Mouse (Mus musculus) liver, embryonic 14.5 days (tissue): Measurements from ENCODE around the gene Slbp.

Experiments used
- CTCF ChIP-seq: IDR thresholded peaks from 2 replicates; pipeline ENCODE4 v1.5.1; 2016; ENCODE audit warnings: antibody characterized with exemption, low read depth, control low read depth
- EP300 ChIP-seq: IDR thresholded peaks from 2 replicates; pipeline ENCODE4 v1.6.1; 2016; ENCODE audit warnings: antibody characterized with exemption, low read depth

DNA sequence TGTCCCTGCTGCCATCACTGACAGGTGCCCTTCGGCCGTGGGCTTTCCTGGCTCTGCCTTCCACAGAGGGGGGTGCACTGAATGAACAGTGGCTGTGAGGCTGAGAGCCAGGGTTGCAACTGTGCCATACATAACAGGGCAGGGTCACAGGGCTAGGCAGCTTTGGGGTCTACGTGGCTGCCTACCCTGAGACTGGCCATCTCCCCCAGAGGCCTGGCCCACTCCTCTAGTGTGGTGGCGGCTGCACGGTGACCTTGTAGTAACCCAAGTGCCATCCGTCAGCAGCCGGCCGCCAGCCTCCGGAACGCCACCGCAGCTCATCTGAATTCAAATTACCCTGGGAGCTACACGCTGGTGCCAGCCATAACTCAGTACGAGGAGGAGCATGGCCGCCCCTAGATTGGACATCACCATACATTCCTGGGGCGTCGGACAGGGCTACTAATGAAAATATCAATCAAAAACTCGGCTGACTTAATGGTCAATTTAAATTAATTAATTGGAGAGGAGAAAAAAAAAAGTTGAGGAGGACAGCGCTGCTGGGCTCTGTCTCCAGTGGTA, 64.8 kb downstream of the Slbp start:
- no peak for TF ChIP-seq CTCF
- no peak for TF ChIP-seq EP300
